Mouse (Mus musculus): ENCODE data around the gene Bard1.

Bard1 gene

DNA sequence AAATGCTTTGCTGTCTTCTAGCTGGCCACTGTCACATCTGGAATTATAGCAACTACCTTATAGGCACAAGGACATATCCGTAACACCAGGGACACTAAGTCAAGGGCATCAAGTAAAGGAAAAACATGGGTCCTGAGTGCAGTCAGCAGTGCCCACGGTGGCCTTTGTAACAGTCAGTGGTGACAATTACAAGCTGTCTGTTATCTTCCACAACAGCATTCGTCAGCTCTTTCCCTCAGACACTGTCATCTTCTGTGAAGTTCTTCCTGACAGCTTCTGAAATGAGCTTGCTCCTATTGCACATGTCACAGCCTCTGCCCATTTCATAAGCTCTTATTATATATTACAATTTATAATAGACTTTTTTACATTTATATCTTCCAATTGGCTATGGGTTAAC lies 50.7 kb downstream of the Bard1 start:
- no peak for DNase-seq (ENCODE audit: low read depth)

DNA sequence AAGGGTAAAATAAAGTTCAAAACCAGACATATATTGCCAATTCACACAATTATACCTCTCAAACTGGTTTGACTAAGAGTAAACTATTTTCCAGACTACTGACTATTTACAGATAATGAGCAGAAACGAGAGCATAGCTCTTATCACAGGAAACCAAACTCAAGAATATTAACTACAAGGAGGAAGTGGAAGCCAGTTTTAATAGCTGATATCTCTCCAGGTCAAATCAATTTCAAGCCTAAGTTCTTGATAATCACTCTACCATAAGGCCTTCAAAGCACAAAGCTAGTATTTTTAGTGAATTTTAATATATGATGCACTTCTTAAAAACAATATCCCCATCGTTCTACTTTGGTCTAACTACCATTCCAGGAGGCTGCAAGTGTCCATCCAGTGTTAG lies 57.8 kb downstream of the Bard1 start:
- no peak for DNase-seq (ENCODE audit: low read depth)

DNA sequence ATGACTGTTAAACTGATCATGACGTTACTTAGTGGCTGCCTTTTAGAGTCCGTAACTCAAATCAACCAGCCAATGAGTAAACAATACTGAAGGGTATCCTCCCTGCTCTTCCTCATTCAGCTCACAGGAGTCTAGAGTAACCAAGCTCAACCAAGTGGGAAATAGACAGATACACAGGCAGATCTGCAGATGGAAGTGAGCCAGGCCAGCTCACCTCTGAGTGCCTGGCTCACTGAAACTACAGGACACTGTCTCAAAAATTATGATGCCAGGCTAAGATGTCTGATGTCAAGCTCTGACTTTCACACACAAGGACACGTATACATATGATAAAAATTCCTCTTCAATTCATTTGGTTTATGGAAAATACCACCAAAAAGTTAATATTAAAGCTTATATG lies 59.0 kb downstream of the Bard1 start:
- DNase-seq (ENCODE audit: low read depth) = no peak

DNA sequence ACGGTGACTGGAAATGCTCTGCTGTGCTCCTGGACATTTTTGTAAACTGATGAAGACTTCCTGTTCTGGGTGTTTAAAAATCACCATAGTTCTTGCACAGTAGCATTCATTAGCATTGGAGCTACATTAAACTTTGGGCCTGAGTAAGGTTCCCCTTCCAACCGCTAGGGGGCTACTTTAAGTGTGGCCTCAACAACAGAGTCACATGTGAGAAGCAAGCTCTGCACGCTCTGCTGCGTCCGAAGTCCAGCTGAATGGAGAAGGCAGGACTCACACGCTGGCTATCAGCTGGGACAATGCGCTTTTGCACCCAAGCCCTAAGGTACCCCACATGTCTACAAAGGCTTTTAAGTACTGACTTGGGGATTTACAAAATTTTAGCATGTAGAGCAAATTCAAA lies 65.9 kb downstream of the Bard1 start:
- DNase-seq (ENCODE audit: low read depth) = peak; percentile 27

DNA sequence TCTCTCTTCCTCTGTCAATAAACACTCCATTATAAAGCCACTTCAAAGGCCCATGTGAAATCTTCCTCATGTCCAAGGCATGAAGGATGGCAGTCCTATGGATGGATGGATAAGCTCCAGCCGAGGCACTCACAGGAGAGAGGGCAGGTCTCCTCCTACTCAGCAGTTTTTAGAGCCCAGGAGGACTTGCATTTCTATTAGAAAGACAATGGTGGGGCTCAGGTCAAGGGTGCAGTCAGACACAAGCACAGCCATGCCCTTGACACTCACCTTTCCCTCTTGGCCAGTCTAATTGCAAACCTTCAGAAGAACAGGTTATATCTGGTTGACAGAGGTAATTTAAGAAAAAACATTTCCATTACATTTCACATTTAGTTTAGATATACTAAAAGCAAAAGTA lies 67.4 kb downstream of the Bard1 start:
- no peak for DNase-seq (ENCODE audit: low read depth)

DNA sequence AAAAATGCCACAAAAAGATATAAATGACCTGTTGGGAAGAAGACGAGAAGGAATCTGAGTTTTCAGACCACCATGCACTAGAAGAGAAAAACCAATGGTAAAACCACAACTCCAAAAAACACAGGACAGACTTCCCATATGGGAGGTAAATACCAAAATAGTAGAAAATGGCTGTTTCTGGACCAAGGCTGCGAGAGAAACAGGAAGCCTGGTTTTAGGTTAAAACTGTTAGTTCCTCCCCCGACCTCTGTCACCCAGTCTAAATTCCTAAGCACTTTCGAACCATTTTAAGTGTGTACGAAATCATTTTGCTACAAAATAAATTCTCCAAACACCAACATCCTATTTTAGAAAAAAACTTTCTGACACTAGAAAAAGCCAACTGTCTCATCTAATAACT lies 80.2 kb downstream of the Bard1 start:
- DNase-seq (ENCODE audit: low read depth) = no peak

DNA sequence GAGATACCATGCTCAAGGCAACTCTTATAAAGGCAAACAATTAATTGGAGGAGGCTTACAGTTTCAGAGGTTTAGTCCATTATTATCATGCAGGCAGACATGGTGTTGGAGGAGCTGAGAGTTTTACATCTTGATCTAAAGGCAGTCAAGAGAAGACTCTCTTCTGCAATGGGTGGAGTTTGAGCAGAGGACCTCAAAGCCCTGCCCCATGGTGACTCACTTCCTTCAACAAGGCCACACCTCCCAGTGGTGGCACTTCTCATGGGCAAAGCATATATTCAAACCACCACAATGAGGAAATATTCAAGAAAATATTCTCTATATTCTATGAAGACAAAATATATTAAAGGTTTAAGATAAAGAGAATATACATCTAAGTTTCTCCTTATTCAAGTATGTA lies 88.6 kb downstream of the Bard1 start:
- DNase-seq (ENCODE audit: low read depth) = no peak

DNA sequence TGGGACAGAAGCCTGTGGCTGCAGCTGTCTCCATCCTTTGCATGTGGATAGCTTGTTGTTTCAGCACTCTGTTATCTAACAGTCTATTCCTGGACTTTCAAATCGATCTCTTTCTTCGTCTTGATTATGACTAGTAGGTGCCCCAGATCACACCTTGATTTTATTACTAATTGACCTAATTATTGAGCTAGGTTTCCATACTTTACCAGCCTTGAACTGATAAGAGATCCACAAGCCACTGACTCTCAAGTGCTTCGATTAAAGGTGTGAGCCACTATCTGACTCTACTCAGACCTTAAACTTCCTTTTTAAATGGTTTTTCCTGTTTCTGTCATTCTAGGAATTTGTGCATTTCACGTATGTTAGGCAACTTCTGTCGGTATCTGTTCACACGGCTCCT lies 96.9 kb downstream of the Bard1 start:
- DNase-seq (ENCODE audit: low read depth) = no peak

DNA sequence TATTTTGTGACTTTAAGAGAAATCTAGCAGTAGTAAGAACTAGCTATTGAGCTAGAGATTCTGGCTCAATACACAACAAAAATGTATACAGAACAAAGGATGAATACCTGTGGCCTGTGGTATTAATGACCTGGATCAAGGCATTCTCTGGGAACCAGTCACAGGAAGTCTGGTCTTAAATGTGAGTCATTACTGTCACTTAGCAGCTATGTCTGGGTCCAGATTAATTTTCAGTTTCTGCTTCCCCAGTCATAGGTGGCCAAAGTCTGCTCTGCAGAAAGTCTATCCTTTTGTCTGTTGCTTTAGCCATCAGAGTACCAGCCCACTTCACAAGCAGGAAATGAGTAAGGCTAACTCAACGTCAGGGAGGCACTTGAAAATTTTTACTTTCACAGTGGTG lies 98.8 kb downstream of the Bard1 start:
- no peak for DNase-seq (ENCODE audit: low read depth)

DNA sequence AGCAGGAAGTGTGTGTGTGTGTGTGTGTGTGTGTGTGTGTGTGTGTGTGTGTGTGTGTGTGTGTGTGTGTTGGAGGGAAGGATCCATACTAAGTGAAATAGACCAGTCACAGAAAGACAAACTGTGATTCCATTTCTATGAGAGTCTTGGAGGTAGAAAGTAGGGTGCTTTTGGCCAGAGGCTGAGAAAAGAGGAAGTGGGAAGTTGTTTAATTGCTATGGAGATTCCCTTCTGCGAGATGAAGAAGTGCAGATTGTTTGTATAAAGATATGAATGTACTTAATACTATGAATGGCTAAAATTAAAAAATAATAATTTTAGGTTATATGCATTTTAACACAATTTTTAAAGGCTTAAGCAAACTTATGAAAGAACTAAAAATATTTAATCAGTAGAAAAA lies 99.2 kb downstream of the Bard1 start:
- no peak for DNase-seq (ENCODE audit: low read depth)

DNA sequence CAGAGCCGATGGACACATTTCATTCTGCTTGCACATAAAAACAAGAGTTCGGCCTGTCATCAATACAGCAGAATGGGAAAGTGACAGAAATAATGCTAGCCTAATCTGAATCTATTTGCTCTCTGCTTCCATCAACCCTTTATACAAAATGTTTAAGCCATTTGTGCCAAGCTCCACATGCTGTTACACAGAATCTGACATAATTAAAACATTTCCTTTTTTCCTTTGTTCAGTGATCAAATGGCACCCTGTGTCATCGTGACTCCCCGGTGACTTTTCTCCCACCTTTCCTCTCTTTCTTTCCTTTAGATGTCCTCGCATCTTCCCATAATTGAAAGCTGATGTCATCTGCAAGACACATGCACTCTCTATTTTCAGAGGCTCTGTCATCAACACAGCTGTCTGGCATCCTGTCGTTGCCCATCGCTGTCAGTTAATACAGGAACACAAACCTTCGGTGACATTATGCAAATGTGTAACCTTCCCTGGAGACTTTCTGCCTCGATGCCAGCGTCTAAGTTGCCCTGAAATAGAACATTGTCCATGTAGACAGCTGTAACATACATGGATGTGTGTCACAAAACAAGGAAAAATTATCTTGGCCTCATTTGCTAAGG lies 105.5 kb downstream of the Bard1 start:
- DNase-seq (ENCODE audit: low read depth) = no peak

DNA sequence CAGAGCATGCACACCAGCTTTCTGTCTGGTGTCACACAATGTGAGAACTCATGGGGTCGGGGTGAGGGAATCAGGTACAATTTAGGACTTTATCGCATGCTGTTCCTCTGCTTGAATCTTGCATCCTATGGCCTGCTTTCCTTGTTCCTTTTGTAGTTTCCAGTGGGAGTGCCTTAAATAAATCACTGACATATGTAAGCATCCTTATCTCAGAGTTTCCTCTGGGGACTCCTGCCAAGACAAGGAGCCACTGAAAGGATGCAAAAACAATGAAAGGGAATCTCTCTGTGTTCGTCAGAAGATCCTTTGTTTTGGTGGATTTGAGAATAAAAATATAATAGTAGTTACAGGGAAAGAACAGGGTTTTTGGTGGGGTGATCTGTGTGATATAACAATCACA lies 106.2 kb downstream of the Bard1 start:
- no peak for DNase-seq (ENCODE audit: low read depth)
